Mouse (Mus musculus) liver, embryonic 11.5 days (tissue): ENCODE measurements around the gene Arf6. TPM values are rescaled to one million over a fixed set of nuclear protein-coding genes. Genes with fewer than 3 reads are reported as not detected.
A peak's percentile ranks its signal among the peaks of the same experiment; 100 is the strongest.

Experiments
- ATAC-seq: fragments of 200-750 bp; cut with Nextera tagmentation; replicated peaks from 2 replicates; pipeline ENCODE4 v1.8.0; 2017; ENCODE audit warnings: moderate number of reproducible peaks, mild to moderate bottlenecking, moderate TSS enrichment, moderate library complexity; ENCODE audit not compliant: low FRiP score
- DNase-seq: peaks from one replicate; pipeline ENCODE4 v3.0.0-alpha.2; 2017; ENCODE audit warnings: low spot score
- H3K27ac ChIP-seq: fragments of 300-500 bp; sonication (generic); 2 replicates; pipeline ENCODE4 v1.5.1; 2014; ENCODE audit warnings: mild to moderate bottlenecking, low read depth, low read length, control low read depth
- H3K27me3 ChIP-seq: fragments of 300-500 bp; sonication (generic); replicated peaks from 2 replicates; pipeline ENCODE4 v1.6.1; 2014; ENCODE audit warnings: low read length, mixed read lengths; ENCODE audit not compliant: control insufficient read depth, insufficient read depth
- H3K36me3 ChIP-seq: fragments of 300-500 bp; sonication (generic); 2 replicates; pipeline ENCODE4 v1.6.1; 2014; ENCODE audit warnings: mild to moderate bottlenecking, low read length, moderate library complexity, mixed read lengths; ENCODE audit not compliant: control insufficient read depth, insufficient read depth
- H3K4me1 ChIP-seq: fragments of 300-500 bp; sonication (generic); replicated peaks from 2 replicates; pipeline ENCODE4 v1.6.1; 2014; ENCODE audit warnings: low read length, mixed read lengths; ENCODE audit not compliant: control insufficient read depth, insufficient read depth
- H3K4me2 ChIP-seq: fragments of 300-500 bp; sonication (generic); 2 replicates; pipeline ENCODE4 v1.6.1; 2014; ENCODE audit warnings: mild to moderate bottlenecking, control low read depth, moderate library complexity
- H3K4me3 ChIP-seq: fragments of 300-500 bp; sonication (generic); 2 replicates; pipeline ENCODE4 v1.5.1; 2014; ENCODE audit warnings: low read depth, low read length, control low read depth
- H3K9ac ChIP-seq: fragments of 300-500 bp; sonication (generic); 2 replicates; pipeline ENCODE4 v1.6.1; 2014; ENCODE audit warnings: low read depth, low read length, control low read depth
- H3K9me3 ChIP-seq: fragments of 300-500 bp; sonication (generic); 2 replicates; pipeline ENCODE4 v1.6.1; 2016; ENCODE audit warnings: low read length, inconsistent platforms, mixed read lengths; ENCODE audit not compliant: control insufficient read depth
- WGBS: fragments of 180-500 bp; shearing (Covaris S2); extraction: QIAGEN DNeasy Blood & Tissue Kit; methylation state at CpG from one replicate; pipeline ENCODE4 v1.1.7; 2014; 5-methylcytosine and 5-hydroxymethylcytosine counted together
- polyA plus RNA-seq: library from polyadenylated mRNA; unstranded; fragments of >200 nt; fragmentation: Nextera tagmentation; extraction: Ambion mirVana; gene quantifications from 2 replicates; pipeline ENCODE4 v1.2.1, GENCODE M21; 2014

Gene Arf6
- 65.1 and 68.1 TPM in 2 replicates for polyA plus RNA-seq

- ATAC-seq = peak; percentile 87
- DNase-seq = peak; percentile 98
- Histone ChIP-seq H3K27me3 (no peaks in the 10 kb centered on the region), H3K4me1 (peaks cover 10% of the 10 kb centered on the region), H3K9ac (peak within 1 kb of the TSS; percentile 99), H3K9me3 (no peaks in the 10 kb centered on the region), H3K4me3 (peak within 1 kb of the TSS; percentile 96), H3K27ac (peak within 1 kb of the TSS; percentile 92), H3K36me3 (peaks cover 2% of the 10 kb centered on the region), H3K4me2 (peak within 1 kb of the TSS; percentile 95)
- WGBS = under 1% methylated on average over 109 of the region's 121 CpGs
These were observed at the start of gene Arf6, which contains the start of gene Gm9887 for GRCm38 (mm10) chr12:69371854-69372671. TSS of gene Arf6 (plus strand) at chr12:69372150. TSS of gene Gm9887 (minus strand) at chr12:69372458.

GRCm38 (mm10) chr12:69331187-69331586 lies 40.8 kb upstream of the Arf6 start:
- DNase-seq = no peak
- WGBS = 84% methylated on average over 3 of the region's 3 CpGs
- H3K4me2 ChIP-seq = no peak overlapping the region

GRCm38 (mm10) chr12:69332147-69332546 lies 39.8 kb upstream of the Arf6 start:
- no peaks in the 10 kb centered on the region for H3K27me3 ChIP-seq
- H3K36me3 ChIP-seq = peaks cover 20% of the 10 kb centered on the region; the same call in 1 of the 2 replicates
- H3K4me2 ChIP-seq = no peak overlapping the region
- H3K4me3 ChIP-seq = no peak overlapping the region
- H3K4me1 ChIP-seq = no peaks in the 10 kb centered on the region
- H3K9me3 ChIP-seq = no peaks in the 10 kb centered on the region
- H3K9ac ChIP-seq = no peak overlapping the region
- no peak for ATAC-seq
- 73% methylated on average over 1 of the region's 1 CpGs for WGBS
- no peak for DNase-seq
- no peak overlapping the region for H3K27ac ChIP-seq

More at GRCm38 (mm10) chr12:69331187-69331586, 40.8 kb upstream of the Arf6 start:
- H3K27me3 ChIP-seq = no peaks in the 10 kb centered on the region
- no peak overlapping the region for H3K27ac ChIP-seq
- no peaks in the 10 kb centered on the region for H3K4me1 ChIP-seq
- no peak overlapping the region for H3K4me3 ChIP-seq
- H3K36me3 ChIP-seq = peaks cover 16% of the 10 kb centered on the region; the same call in 1 of the 2 replicates
- H3K9ac ChIP-seq = no peak overlapping the region
- H3K9me3 ChIP-seq = no peaks in the 10 kb centered on the region
- no peak for ATAC-seq

GRCm38 (mm10) chr12:69333547-69333946 lies 38.4 kb upstream of the Arf6 start:
- ATAC-seq (0 out of 2 replicates have a peak, but pooled peaks have one; percentile 29), DNase-seq (no peak)
- WGBS = 82% methylated on average over 2 of the region's 2 CpGs

GRCm38 (mm10) chr12:69349928-69350327 lies 22.0 kb upstream of the Arf6 start:
- DNase-seq (no peak), ATAC-seq (no peak)
- 86% methylated on average over 2 of the region's 2 CpGs for WGBS
- H3K27ac ChIP-seq = no peak overlapping the region
- H3K4me3 ChIP-seq = no peak overlapping the region
- no peaks in the 10 kb centered on the region for H3K27me3 ChIP-seq
- no peak overlapping the region for H3K4me2 ChIP-seq
- H3K9ac ChIP-seq = no peak overlapping the region
- no peaks in the 10 kb centered on the region for H3K4me1 ChIP-seq
- peaks cover 31% of the 10 kb centered on the region for H3K36me3 ChIP-seq
- no peaks in the 10 kb centered on the region for H3K9me3 ChIP-seq

More at GRCm38 (mm10) chr12:69333547-69333946, 38.4 kb upstream of the Arf6 start:
- Histone ChIP-seq H3K36me3 (peaks cover 18% of the 10 kb centered on the region; the same call in 1 of the 2 replicates), H3K4me2 (no peak overlapping the region), H3K27ac (no peak overlapping the region), H3K4me3 (no peak overlapping the region), H3K9me3 (no peaks in the 10 kb centered on the region), H3K27me3 (no peaks in the 10 kb centered on the region), H3K9ac (no peak overlapping the region), H3K4me1 (no peaks in the 10 kb centered on the region)

GRCm38 (mm10) chr12:69351685-69352084 lies 20.3 kb upstream of the Arf6 start:
- DNase-seq (no peak), ATAC-seq (no peak)
- Histone ChIP-seq H3K4me1 (0 out of 2 replicates have a peak, but pooled peaks cover 5% of the 10 kb centered on the region), H3K4me2 (no peak overlapping the region), H3K9ac (no peak overlapping the region), H3K36me3 (peaks cover 26% of the 10 kb centered on the region), H3K4me3 (no peak overlapping the region), H3K27me3 (no peaks in the 10 kb centered on the region), H3K27ac (no peak overlapping the region), H3K9me3 (no peaks in the 10 kb centered on the region)
- 80% methylated on average over 1 of the region's 1 CpGs for WGBS

- H3K9me3 ChIP-seq = no peaks in the 10 kb centered on the region
- DNase-seq = peak; percentile 65
- no peaks in the 10 kb centered on the region for H3K27me3 ChIP-seq
- H3K9ac ChIP-seq = peak within 1 kb of the TSS; percentile 94
- peak within 1 kb of the TSS; percentile 97 for H3K4me3 ChIP-seq
- peak within 1 kb of the TSS; percentile 69 for H3K4me2 ChIP-seq
- peak; percentile 60 for ATAC-seq
- peaks cover 11% of the 10 kb centered on the region for H3K36me3 ChIP-seq
- H3K27ac ChIP-seq = peak within 1 kb of the TSS; percentile 82
- WGBS = under 1% methylated on average over 45 of the region's 50 CpGs
- 0 out of 2 replicates have a peak, but pooled peaks cover 5% of the 10 kb centered on the region for H3K4me1 ChIP-seq
These were observed 15.2 kb upstream of the Arf6 start, which contains the start of gene Nemf for GRCm38 (mm10) chr12:69356546-69357299. TSS of gene Nemf (minus strand) at chr12:69357165.

GRCm38 (mm10) chr12:69357300-69357646 lies 14.7 kb upstream of the Arf6 start:
- Histone ChIP-seq H3K27ac (peak overlapping the region; percentile 82), H3K36me3 (peaks cover 8% of the 10 kb centered on the region), H3K4me2 (peak overlapping the region; percentile 69), H3K9me3 (no peaks in the 10 kb centered on the region), H3K4me3 (peak overlapping the region; percentile 97), H3K27me3 (no peaks in the 10 kb centered on the region), H3K9ac (peak overlapping the region; percentile 94), H3K4me1 (peaks cover 10% of the 10 kb centered on the region)
- ATAC-seq (no peak), DNase-seq (peak; percentile 48)
- WGBS = 4% methylated on average over 13 of the region's 13 CpGs
